ENCODE assay signal across 11 mouse cellular contexts in genomic region chr10:78456696-78457095, GRCm38 (mm10). TPM values are rescaled to one million over a fixed set of nuclear protein-coding genes. Genes with fewer than 3 reads are reported as not detected.
A peak's percentile ranks its signal among the peaks of the same experiment; 100 is the strongest.
DNase-seq lines count a peak whose midpoint lies in the region; ATAC-seq and TF ChIP-seq lines count a peak whose summit lies in the region.
"Had no signal": no experiment of that assay in that cellular context is flagged by ENCODE, and none has a peak within 500 bp of the region (broad histone marks: within the 10 kb centered on the region; RNA-seq: fewer than 3 reads in every experiment).

No protein-coding gene starts in this region.

- 62% methylated on average over 13 of the region's 13 CpGs for WGBS in hindbrain, embryonic 14.5 days
- 86% methylated on average over 13 of the region's 13 CpGs for WGBS in hindbrain, embryonic 12.5 days
- WGBS in macrophage (ENCODE audit: missing documents): 86% methylated on average over 13 of the region's 13 CpGs
- 57% methylated on average over 13 of the region's 13 CpGs for WGBS in stomach, postnatal 0 days

- no peaks in the 10 kb centered on the region for H3K36me3 ChIP-seq in hindbrain, embryonic 14.5 days (replicated peaks; ENCODE audit: control insufficient read depth, insufficient read depth)
- H3K36me3 ChIP-seq in hindbrain, embryonic 12.5 days: no peaks in the 10 kb centered on the region
- H3K36me3 ChIP-seq in macrophage (ENCODE audit: inconsistent target): peaks cover 25% of the 10 kb centered on the region
- no peaks in the 10 kb centered on the region for H3K36me3 ChIP-seq in stomach, postnatal 0 days (ENCODE audit: control insufficient read depth, insufficient read depth, low read length)
- H3K36me3 ChIP-seq: intestine, embryonic 15.5 days had no signal

- H3K4me3 ChIP-seq in hindbrain, embryonic 14.5 days (replicated peaks; ENCODE audit: low read length): no peak overlapping the region
- no peak overlapping the region for H3K4me3 ChIP-seq in hindbrain, embryonic 12.5 days
- no peak overlapping the region for H3K4me3 ChIP-seq in left cerebral cortex, adult 2 months
- H3K4me3 ChIP-seq in macrophage (ENCODE audit: inconsistent target): no peak overlapping the region
- no peak overlapping the region for H3K4me3 ChIP-seq in stomach, postnatal 0 days (ENCODE audit: low read depth, low read length)
- H3K4me3 ChIP-seq: intestine, embryonic 15.5 days had no signal

- H3K4me1 ChIP-seq in hindbrain, embryonic 14.5 days (replicated peaks; ENCODE audit: control insufficient read depth, insufficient read depth, low read length): peaks cover 12% of the 10 kb centered on the region; the same call in 1 of the 2 replicates
- peaks cover 21% of the 10 kb centered on the region for H3K4me1 ChIP-seq in hindbrain, embryonic 12.5 days
- H3K4me1 ChIP-seq in stomach, postnatal 0 days (replicated peaks; ENCODE audit: control insufficient read depth, insufficient read depth): peaks cover 2% of the 10 kb centered on the region; the same call in 1 of the 2 replicates

- intact Hi-C loops in left cerebral cortex, adult 2 months (cut with DNase I): no loop called here
- intact Hi-C loops in left cerebral cortex, postnatal 14 days (cut with DNase I): no loop called here

- no peak overlapping the region for H3K9ac ChIP-seq in hindbrain, embryonic 14.5 days
- no peak overlapping the region for H3K9ac ChIP-seq in hindbrain, embryonic 12.5 days
- H3K9ac ChIP-seq in stomach, postnatal 0 days (ENCODE audit: low read length): no peak overlapping the region
- H3K9ac ChIP-seq: intestine, embryonic 15.5 days had no signal

- no peak for TF ChIP-seq EP300 in stomach, postnatal 0 days (optimal IDR thresholded peaks at IDR 0.05)

- no peaks in the 10 kb centered on the region for H3K27me3 ChIP-seq in hindbrain, embryonic 14.5 days (ENCODE audit: control insufficient read depth, insufficient read depth, low read length)
- H3K27me3 ChIP-seq in hindbrain, embryonic 12.5 days: no peaks in the 10 kb centered on the region
- no peaks in the 10 kb centered on the region for H3K27me3 ChIP-seq in stomach, postnatal 0 days (ENCODE audit: control insufficient read depth, insufficient read depth, low read length)
- H3K27me3 ChIP-seq: CH12.LX; intestine, embryonic 15.5 days had no signal

- no peak overlapping the region for H3K4me2 ChIP-seq in hindbrain, embryonic 14.5 days (replicated peaks)
- no peak overlapping the region for H3K4me2 ChIP-seq in hindbrain, embryonic 12.5 days (replicated peaks)
- H3K4me2 ChIP-seq in stomach, postnatal 0 days (replicated peaks; ENCODE audit: low read depth): no peak overlapping the region

- H3K27ac ChIP-seq in hindbrain, embryonic 14.5 days: peak overlapping the region; percentile 62
- no peak overlapping the region for H3K27ac ChIP-seq in hindbrain, embryonic 12.5 days
- peak overlapping the region; percentile 66 for H3K27ac ChIP-seq in left cerebral cortex, adult 2 months
- peak overlapping the region; percentile 68 for H3K27ac ChIP-seq in macrophage
- H3K27ac ChIP-seq in stomach, postnatal 0 days (replicated peaks): no peak overlapping the region
- H3K27ac ChIP-seq: intestine, embryonic 15.5 days had no signal

- ATAC-seq in hindbrain, embryonic 14.5 days (ENCODE audit: low FRiP score): no peak
- ATAC-seq in hindbrain, embryonic 12.5 days (ENCODE audit: low FRiP score): no peak
- ATAC-seq in stomach, postnatal 0 days (ENCODE audit: low FRiP score, low TSS enrichment): no peak

- DNase-seq in hindbrain, embryonic 14.5 days (ENCODE audit: low spot score): no peak
- no peak for DNase-seq in left cerebral cortex, adult 2 months (ENCODE audit: extremely low spot score in 1 of 2, low spot score in 2 of 2)
- no peak for DNase-seq in left cerebral cortex, postnatal 14 days (ENCODE audit: low spot score in 2 of 2)
- peak; percentile 41 for DNase-seq in brain, adult 2 months (ENCODE audit: low read depth, low spot score)
- DNase-seq in stomach, postnatal 0 days (ENCODE audit: low spot score): no peak
- DNase-seq: cerebellum, adult 2 months; heart, adult 18-20 months had no signal

- H3K9me3 ChIP-seq in hindbrain, embryonic 14.5 days (ENCODE audit: control insufficient read depth, low read length): no peaks in the 10 kb centered on the region
- no peaks in the 10 kb centered on the region for H3K9me3 ChIP-seq in hindbrain, embryonic 12.5 days (replicated peaks)
- no peaks in the 10 kb centered on the region for H3K9me3 ChIP-seq in stomach, postnatal 0 days (ENCODE audit: control insufficient read depth, low read length)
- H3K9me3 ChIP-seq: intestine, embryonic 15.5 days had no signal

- TF ChIP-seq CTCF in left cerebral cortex, adult 2 months (IDR thresholded peaks at IDR 0.05): no peak
- no peak for TF ChIP-seq CTCF in stomach, postnatal 0 days (IDR thresholded peaks at IDR 0.05; ENCODE audit: low read depth)

- peaks cover 100% of the 10 kb centered on the region for H3K79me2 ChIP-seq in macrophage (ENCODE audit: inconsistent target)

RNA-seq across cellular contexts. Expression of gene Pdxk, which starts 8.1 kb away (rescaled TPM):
- 30.0 and 32.9 TPM in 2 replicates for polyA plus RNA-seq in hindbrain, embryonic 14.5 days (2014; fragmentation: Nextera tagmentation; extraction: Ambion mirVana)
- polyA plus RNA-seq in hindbrain, embryonic 12.5 days (2016; fragmentation: Nextera tagmentation; extraction: Ambion mirVana): 12.2 and 13.0 TPM in 2 replicates
- 100 to 1,000 TPM; 114 to 118 TPM for total RNA-seq in left cerebral cortex, adult 2 months (2021)
- total RNA-seq in left cerebral cortex, postnatal 14 days (2021): 10 to 100 TPM; 92.2 to 92.3 TPM
- 100 to 1,000 TPM in 5 of 26 experiments, 10 to 100 TPM in 18, 1 to 10 TPM in 3; 5.2 to 163 (median 28.1) TPM for total RNA-seq in macrophage (2018; cell fraction: chromatin; rRNA removed)
- total RNA-seq in macrophage (2018; cell fraction: cytosol; rRNA removed): 100 to 1,000 TPM in 25 of 26 experiments, 10 to 100 TPM in 1; 79.3 to 334 (median 151) TPM
- 100 to 1,000 TPM in 9 of 26 experiments, 10 to 100 TPM in 17; 27.6 to 223 (median 87.2) TPM for total RNA-seq in macrophage (2018; cell fraction: nucleus; rRNA removed)
- polyA plus RNA-seq in macrophage (2018): 172 to 209 TPM (median 200 TPM) in 3 replicates
- polyA plus RNA-seq in stomach, postnatal 0 days (2015; fragmentation: Nextera tagmentation; extraction: Ambion mirVana): 5.3 and 5.6 TPM in 2 replicates

RNA-seq across cellular contexts. Expression of gene Cstb, which starts 31.2 kb away (rescaled TPM):
- 97.3 and 119 TPM in 2 replicates for polyA plus RNA-seq in hindbrain, embryonic 14.5 days (2014; fragmentation: Nextera tagmentation; extraction: Ambion mirVana)
- polyA plus RNA-seq in hindbrain, embryonic 12.5 days (2016; fragmentation: Nextera tagmentation; extraction: Ambion mirVana): 127 and 138 TPM in 2 replicates
- total RNA-seq in left cerebral cortex, adult 2 months (2021): 10 to 100 TPM; 41.0 to 41.7 TPM
- total RNA-seq in left cerebral cortex, postnatal 14 days (2021): 10 to 100 TPM; 35.9 to 39.2 TPM
- 10 to 100 TPM; 13.6 to 78.0 (median 27.4) TPM for total RNA-seq in macrophage (2018; cell fraction: chromatin; rRNA removed)
- total RNA-seq in macrophage (2018; cell fraction: cytosol; rRNA removed): 1,000 to 10,000 TPM; 1,179 to 1,787 (median 1,377) TPM
- total RNA-seq in macrophage (2018; cell fraction: nucleus; rRNA removed): 100 to 1,000 TPM in 24 of 26 experiments, 10 to 100 TPM in 2; 88.7 to 281 (median 189) TPM
- polyA plus RNA-seq in macrophage (2018): 1,283 to 1,841 TPM (median 1,659 TPM) in 3 replicates
- polyA plus RNA-seq in stomach, postnatal 0 days (2015; fragmentation: Nextera tagmentation; extraction: Ambion mirVana): 636 and 675 TPM in 2 replicates

RNA-seq across cellular contexts. Expression of gene Rrp1, which starts 43.9 kb away (rescaled TPM):
- polyA plus RNA-seq in hindbrain, embryonic 14.5 days (2014; fragmentation: Nextera tagmentation; extraction: Ambion mirVana): 324 and 336 TPM in 2 replicates
- 339 and 343 TPM in 2 replicates for polyA plus RNA-seq in hindbrain, embryonic 12.5 days (2016; fragmentation: Nextera tagmentation; extraction: Ambion mirVana)
- 100 to 1,000 TPM; 339 to 348 TPM for total RNA-seq in left cerebral cortex, adult 2 months (2021)
- total RNA-seq in left cerebral cortex, postnatal 14 days (2021): 100 to 1,000 TPM; 355 to 365 TPM
- 100 to 1,000 TPM; 108 to 308 (median 161) TPM for total RNA-seq in macrophage (2018; cell fraction: chromatin; rRNA removed)
- total RNA-seq in macrophage (2018; cell fraction: cytosol; rRNA removed): 100 to 1,000 TPM in 22 of 26 experiments, 10 to 100 TPM in 4; 85.9 to 140 (median 115) TPM
- 100 to 1,000 TPM in 21 of 26 experiments, 10 to 100 TPM in 5; 89.5 to 176 (median 115) TPM for total RNA-seq in macrophage (2018; cell fraction: nucleus; rRNA removed)
- polyA plus RNA-seq in macrophage (2018): 115 to 224 TPM (median 150 TPM) in 3 replicates
- 148 TPM in 2 replicates for polyA plus RNA-seq in stomach, postnatal 0 days (2015; fragmentation: Nextera tagmentation; extraction: Ambion mirVana)

Comparison
In these comparisons a context has a peak if more than half of its experiments do, and no peak if none do; other contexts are left out.
1. H3K27ac ChIP-seq: peak in hindbrain, embryonic 14.5 days (single experiment), left cerebral cortex, adult 2 months (single experiment) and macrophage (single experiment); none in hindbrain, embryonic 12.5 days (single experiment) and stomach, postnatal 0 days (single experiment).